Mouse (Mus musculus) liver, postnatal 0 days (tissue): ENCODE measurements around the gene Ntrk3.

Source experiments
- CTCF ChIP-seq: sonication (generic); IDR thresholded peaks from 2 replicates; pipeline ENCODE4 v1.5.1; 2016; ENCODE audit warnings: antibody characterized with exemption, low read depth
- EP300 ChIP-seq: IDR thresholded peaks from 2 replicates; pipeline ENCODE4 v1.6.1; 2016; ENCODE audit warnings: antibody characterized with exemption, low read depth, mild to moderate bottlenecking

- TF ChIP-seq EP300 (no peak), CTCF (no peak)
Observed at GRCm38 (mm10) chr7:78390019-78390418, 347.8 kb downstream of the Ntrk3 start.
